In the genomic region with DNA sequence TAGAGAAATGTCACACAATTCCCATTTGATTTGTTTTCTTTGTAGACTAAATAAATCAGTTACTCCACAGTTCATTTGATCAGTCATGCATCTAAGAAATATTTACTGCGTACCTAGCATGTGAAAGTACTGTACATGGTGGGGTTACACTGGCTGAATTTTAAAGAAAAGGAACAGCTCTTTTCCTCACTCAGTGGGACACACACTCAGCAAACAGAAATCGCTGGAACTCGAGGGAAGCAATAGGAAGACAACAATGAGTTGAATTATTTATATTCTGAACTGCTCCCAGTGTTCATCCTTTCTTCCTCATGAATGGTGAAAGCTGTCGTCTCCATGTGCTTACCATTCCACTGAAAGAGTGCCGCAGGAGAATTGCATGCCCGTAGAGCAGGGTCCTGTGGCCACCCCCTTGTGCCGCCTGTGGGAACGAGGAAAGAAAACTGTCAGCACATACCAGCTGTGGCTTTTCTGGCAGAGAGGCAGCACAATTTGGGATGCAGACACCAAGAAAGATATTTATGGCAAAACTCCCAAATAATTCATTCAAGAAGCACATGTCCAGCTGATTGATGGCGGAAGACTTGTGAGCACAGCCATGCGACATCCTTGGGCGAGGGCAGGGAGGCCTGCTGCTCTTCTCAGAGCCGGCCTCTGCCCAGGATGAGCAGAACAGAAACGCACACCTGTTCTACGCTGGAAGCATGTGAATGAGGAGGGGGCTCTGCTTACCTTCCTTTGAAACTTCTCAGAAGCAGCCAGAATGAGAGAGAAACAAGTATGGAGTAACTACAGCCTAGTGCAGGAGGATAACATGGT, we compare ENCODE assay signal across 19 mouse cellular contexts.
DNase-seq lines count a peak whose midpoint lies in the region; ATAC-seq lines count a peak whose summit lies in the region.
"Had no signal": no experiment of that assay in that cellular context is flagged by ENCODE, and none has a peak within 500 bp of the region (broad histone marks: within the 10 kb centered on the region; RNA-seq: fewer than 3 reads in every experiment).

No protein-coding gene starts in this region.

- 0 out of 2 replicates have a peak, but pooled peaks have one; percentile 48 for ATAC-seq in forebrain, embryonic 15.5 days (replicated peaks)
- no peak for ATAC-seq in forebrain, embryonic 11.5 days (replicated peaks; ENCODE audit: low FRiP score)
- ATAC-seq in midbrain, embryonic 15.5 days (replicated peaks) = peak; percentile 64
- ATAC-seq in inflammation-experienced regulatory T-cells, adult 6 months = no peak
- ATAC-seq in intestine, embryonic 15.5 days = no peak
- ATAC-seq: liver, postnatal 0 days had no signal

- peaks cover 3% of the 10 kb centered on the region; the same call in 1 of the 2 replicates for H3K4me1 ChIP-seq in forebrain, embryonic 15.5 days
- no peaks in the 10 kb centered on the region for H3K4me1 ChIP-seq in forebrain, embryonic 11.5 days (replicated peaks; ENCODE audit: control insufficient read depth, insufficient read depth, low read length)
- H3K4me1 ChIP-seq in midbrain, embryonic 15.5 days = peaks cover 7% of the 10 kb centered on the region
- H3K4me1 ChIP-seq in intestine, embryonic 15.5 days (replicated peaks) = no peaks in the 10 kb centered on the region
- H3K4me1 ChIP-seq: embryonic facial prominence, embryonic 12.5 days had no signal

- H3K27ac ChIP-seq in forebrain, embryonic 15.5 days (replicated peaks) = no peak overlapping the region
- H3K27ac ChIP-seq in forebrain, embryonic 11.5 days (ENCODE audit: low read depth, low read length) = no peak overlapping the region
- H3K27ac ChIP-seq in midbrain, embryonic 15.5 days = no peak overlapping the region; the same call in 1 of the 2 replicates
- no peak overlapping the region for H3K27ac ChIP-seq in intestine, embryonic 15.5 days
- H3K27ac ChIP-seq: embryonic facial prominence, embryonic 12.5 days; heart, adult 2 months; kidney, postnatal 0 days had no signal

- no peaks in the 10 kb centered on the region for H3K9me3 ChIP-seq in forebrain, embryonic 15.5 days
- H3K9me3 ChIP-seq in forebrain, embryonic 11.5 days (ENCODE audit: control insufficient read depth, low read length) = no peaks in the 10 kb centered on the region
- no peaks in the 10 kb centered on the region for H3K9me3 ChIP-seq in midbrain, embryonic 15.5 days
- H3K9me3 ChIP-seq in intestine, embryonic 15.5 days = no peaks in the 10 kb centered on the region
- H3K9me3 ChIP-seq: embryonic facial prominence, embryonic 12.5 days had no signal

- DNase-seq in forebrain, embryonic 11.5 days (ENCODE audit: low spot score) = no peak
- peak; percentile 24 for DNase-seq in retina, embryonic 14.5 days (ENCODE audit: low spot score)
- DNase-seq in retina, postnatal 1 day = no peak
- no peak for DNase-seq in urinary bladder, postnatal 4 days (ENCODE audit: low spot score in 2 of 2)
- DNase-seq: cerebellum, adult 8-10 months; gastrocnemius, postnatal 14 days; heart, adult 2 months; kidney, adult 18-20 months; liver; liver, postnatal 0 days; lung, postnatal 10 days; right cerebral cortex, adult 18-20 months had no signal

- H3K27me3 ChIP-seq in forebrain, embryonic 15.5 days = no peaks in the 10 kb centered on the region
- H3K27me3 ChIP-seq in forebrain, embryonic 11.5 days (ENCODE audit: control insufficient read depth, insufficient read depth, low read length) = no peaks in the 10 kb centered on the region
- H3K27me3 ChIP-seq in midbrain, embryonic 15.5 days (replicated peaks) = no peaks in the 10 kb centered on the region
- no peaks in the 10 kb centered on the region for H3K27me3 ChIP-seq in intestine, embryonic 15.5 days (replicated peaks)
- H3K27me3 ChIP-seq: CH12.LX; embryonic facial prominence, embryonic 12.5 days had no signal

- H3K4me2 ChIP-seq in forebrain, embryonic 15.5 days (replicated peaks) = no peak overlapping the region
- no peak overlapping the region for H3K4me2 ChIP-seq in forebrain, embryonic 11.5 days (ENCODE audit: low read depth, low read length, severe bottlenecking)
- no peak overlapping the region for H3K4me2 ChIP-seq in midbrain, embryonic 15.5 days
- no peak overlapping the region for H3K4me2 ChIP-seq in intestine, embryonic 15.5 days (replicated peaks)
- H3K4me2 ChIP-seq: embryonic facial prominence, embryonic 12.5 days had no signal

- no peak overlapping the region for H3K9ac ChIP-seq in forebrain, embryonic 15.5 days (replicated peaks)
- no peak overlapping the region for H3K9ac ChIP-seq in forebrain, embryonic 11.5 days (ENCODE audit: low read length)
- H3K9ac ChIP-seq in midbrain, embryonic 15.5 days = no peak overlapping the region
- H3K9ac ChIP-seq in intestine, embryonic 15.5 days = no peak overlapping the region
- H3K9ac ChIP-seq: embryonic facial prominence, embryonic 12.5 days; liver, postnatal 0 days had no signal

- no peak overlapping the region for H3K4me3 ChIP-seq in forebrain, embryonic 15.5 days
- H3K4me3 ChIP-seq in forebrain, embryonic 11.5 days (ENCODE audit: low read depth, low read length) = no peak overlapping the region
- no peak overlapping the region for H3K4me3 ChIP-seq in midbrain, embryonic 15.5 days
- H3K4me3 ChIP-seq in intestine, embryonic 15.5 days (replicated peaks) = no peak overlapping the region
- H3K4me3 ChIP-seq: embryonic facial prominence, embryonic 12.5 days; heart, adult 2 months had no signal

- no peaks in the 10 kb centered on the region for H3K36me3 ChIP-seq in forebrain, embryonic 15.5 days
- H3K36me3 ChIP-seq in forebrain, embryonic 11.5 days (ENCODE audit: control insufficient read depth, insufficient read depth, low read length) = no peaks in the 10 kb centered on the region
- no peaks in the 10 kb centered on the region for H3K36me3 ChIP-seq in midbrain, embryonic 15.5 days (replicated peaks)
- no peaks in the 10 kb centered on the region for H3K36me3 ChIP-seq in intestine, embryonic 15.5 days
- H3K36me3 ChIP-seq: embryonic facial prominence, embryonic 12.5 days had no signal

- WGBS in forebrain, embryonic 15.5 days = 70% methylated on average over 14 of the region's 14 CpGs
- WGBS in forebrain, embryonic 11.5 days = 86% methylated on average over 14 of the region's 14 CpGs
- 53% methylated on average over 14 of the region's 14 CpGs for WGBS in midbrain, embryonic 15.5 days
- WGBS in intestine, embryonic 15.5 days = 79% methylated on average over 14 of the region's 14 CpGs

Comparison
In these comparisons a context has a peak if more than half of its experiments do, and no peak if none do; other contexts are left out.
1. ATAC-seq: peak in forebrain, embryonic 15.5 days (single experiment) and midbrain, embryonic 15.5 days (single experiment); none in forebrain, embryonic 11.5 days (single experiment), inflammation-experienced regulatory T-cells, adult 6 months (single experiment) and intestine, embryonic 15.5 days (single experiment).